Mouse (Mus musculus): ENCODE results near the gene Rpap2.

The Rpap2 gene

DNA sequence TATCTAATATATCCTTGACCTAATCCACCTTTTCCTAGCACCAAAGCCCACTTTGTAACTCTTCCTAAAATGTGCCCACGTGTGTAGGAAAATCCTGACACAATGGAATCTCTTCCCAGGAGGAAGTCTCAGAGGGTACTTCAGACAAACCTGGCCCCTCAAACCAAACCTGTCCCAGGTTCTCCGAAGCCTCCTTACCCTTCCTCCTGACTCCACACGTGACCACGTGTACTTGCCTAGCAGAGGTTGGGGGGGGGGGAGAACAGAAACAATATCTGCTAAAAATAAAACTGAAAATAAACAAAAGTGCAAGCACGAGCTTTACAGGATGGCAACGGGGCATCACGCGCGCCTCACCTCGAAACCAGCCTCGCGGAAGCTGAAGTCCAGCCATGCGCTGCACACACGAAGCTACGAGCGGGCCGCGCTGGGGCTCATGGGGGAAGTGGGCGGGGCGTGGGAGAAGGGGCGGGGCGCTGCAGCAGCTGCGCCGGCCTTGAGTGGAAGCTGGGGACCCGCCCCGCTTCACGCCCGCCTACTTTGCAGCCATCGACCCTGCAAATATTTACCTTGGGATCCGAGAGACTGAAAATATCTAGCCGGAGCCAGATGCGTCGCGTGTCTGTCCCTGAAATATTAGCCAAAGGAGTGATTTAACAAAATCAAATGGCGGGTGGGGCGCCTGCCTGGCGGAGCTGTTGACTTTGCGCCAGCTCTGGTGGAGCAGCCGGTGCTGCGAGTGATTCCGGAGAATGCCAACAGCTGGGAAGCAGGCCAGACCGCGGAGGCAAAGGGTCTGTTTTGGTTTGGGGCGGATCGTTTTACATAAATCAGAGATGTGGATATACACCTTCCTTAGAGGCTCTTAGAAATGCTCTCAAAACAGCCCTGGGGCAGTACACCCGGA, 90.7 kb downstream of the Rpap2 start:
- peak; percentile 90 for DNase-seq

DNA sequence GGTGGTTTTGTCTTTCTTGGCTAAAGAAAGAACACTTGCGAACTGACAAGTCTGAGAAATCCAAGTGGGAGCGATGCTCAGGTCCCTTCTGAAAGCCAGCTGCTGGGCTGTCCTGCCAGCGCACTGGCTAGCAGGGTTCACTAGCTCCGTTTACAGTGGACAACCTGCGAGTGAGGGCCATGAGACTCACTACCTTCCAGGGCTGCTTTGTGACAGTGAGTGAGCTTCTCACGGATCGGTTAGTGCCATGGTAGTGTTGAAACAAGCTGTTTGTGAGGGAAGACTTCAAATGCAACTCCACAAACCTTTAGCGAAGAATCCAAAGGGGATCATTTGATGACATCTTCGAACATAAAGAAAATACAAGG, 91.3 kb downstream of the Rpap2 start:
- DNase-seq = no peak

DNA sequence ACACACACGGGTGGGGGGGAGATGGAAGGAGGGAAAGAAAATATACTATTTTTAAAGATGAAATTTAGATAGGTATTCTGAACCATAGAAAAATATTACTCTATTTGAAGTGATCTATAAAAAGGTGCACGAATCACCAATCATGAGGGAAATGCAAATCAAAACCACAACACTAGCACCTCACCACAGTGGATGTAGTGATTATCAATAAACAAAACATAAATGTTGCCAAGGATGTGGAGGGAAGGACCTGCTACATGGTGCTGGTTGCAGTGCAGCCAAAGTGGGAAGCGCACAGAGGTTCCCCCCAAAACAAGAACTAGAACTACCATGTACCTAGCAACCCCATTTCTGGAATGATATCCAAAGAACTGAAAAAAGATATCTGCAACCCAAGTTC, 97.8 kb downstream of the Rpap2 start:
- no peak for DNase-seq

DNA sequence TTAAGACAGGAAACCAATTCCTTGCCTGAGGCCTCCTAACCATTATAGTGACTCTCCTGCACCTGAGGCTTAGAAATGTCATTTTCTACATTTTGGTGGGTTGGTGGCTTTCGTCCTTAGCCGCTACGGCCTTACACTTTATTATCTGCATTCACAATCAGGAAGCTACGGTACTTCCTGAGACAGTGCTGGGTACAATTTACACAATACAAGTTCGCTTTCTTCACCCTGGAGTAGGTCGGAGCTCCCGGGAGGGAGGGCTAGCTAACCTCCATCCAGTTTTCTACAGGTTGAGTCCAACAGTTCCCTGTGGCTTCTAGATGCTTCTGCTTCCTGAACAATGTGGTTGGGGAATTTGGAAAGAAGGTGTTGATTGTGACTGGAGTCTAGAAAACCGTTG, 101.7 kb downstream of the Rpap2 start:
- no peak for DNase-seq

DNA sequence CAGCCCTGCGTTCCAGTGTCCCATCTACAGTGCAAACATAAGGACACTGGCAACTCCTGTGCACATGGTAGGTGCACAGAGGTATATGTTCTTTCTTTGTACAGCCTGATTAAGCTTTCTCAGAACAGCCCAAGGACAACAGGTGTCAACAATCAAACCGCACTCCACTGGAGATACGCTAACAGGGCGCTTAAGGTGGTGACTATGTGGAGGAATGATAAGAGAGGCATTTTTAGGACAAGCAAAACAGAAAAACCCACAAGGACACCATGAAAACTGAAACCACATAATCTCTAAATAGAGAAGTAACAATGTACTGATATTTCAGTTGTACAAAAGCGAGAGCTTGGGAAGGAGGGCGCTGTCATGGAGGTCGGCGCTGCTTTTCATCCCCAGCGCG, 103.7 kb downstream of the Rpap2 start:
- no peak for DNase-seq

DNA sequence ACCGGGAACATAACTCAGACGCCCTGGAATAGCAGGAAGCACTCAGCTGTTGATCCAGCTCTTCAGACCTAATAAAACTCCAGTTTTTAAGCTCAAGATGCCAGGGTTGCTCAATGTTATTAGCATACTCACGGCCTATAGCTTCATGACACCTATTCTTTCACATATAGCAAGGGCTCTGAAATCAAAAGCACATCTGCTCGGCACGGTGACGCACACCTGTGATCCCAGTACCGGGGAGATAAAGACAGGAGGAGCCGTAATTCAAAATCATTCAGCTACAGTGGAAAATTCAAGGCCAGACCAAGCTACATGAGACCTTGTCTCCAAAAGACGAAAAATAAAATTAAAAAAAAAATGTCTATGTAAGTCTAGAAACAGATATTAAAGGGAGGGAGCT, 104.5 kb downstream of the Rpap2 start:
- no peak for DNase-seq

DNA sequence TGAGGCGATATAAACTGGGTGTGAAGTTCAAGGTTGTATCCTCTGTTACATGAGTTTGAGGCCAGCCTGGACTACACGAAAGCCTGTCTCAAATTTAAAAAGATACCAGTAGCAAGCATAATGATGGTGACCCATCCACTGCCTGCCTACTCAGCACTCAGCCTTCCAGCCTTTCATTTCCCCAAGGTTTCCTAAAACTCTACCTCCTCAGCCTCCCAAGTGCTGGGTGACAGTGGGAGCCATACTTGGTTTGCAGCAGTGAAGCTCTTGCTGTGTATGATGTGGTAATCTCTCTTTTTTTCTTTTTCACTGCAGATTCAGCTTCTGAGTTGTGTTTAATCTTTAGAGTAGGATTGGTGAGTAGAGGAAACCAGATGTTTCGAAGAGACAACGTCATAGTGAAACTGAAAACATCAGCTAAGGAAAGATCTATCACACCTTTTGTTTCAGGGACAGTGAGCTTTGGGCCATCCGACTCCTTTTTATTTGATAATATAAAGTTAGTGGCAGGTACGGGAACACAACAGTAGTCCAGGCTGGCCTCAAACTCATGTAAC, 106.1 kb downstream of the Rpap2 start:
- DNase-seq = no peak

DNA sequence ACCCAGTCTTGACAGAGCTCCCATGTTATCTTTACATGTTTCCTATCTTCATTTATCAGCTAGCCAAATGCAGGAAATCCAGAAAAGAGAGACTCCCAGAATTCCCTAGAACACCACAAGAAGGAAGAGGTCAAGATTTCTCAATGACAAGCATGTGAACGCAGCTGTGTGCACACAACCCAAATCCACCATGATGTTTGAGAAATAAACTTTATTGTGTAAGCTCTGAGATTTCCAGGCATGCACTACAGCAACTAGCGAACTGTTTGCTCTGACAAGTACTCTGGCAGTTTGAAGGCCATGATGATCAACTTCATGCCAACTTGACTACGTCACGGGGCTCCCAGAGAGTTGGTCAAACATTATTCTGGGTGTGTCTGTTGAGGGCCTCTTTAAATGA, 108.6 kb downstream of the Rpap2 start:
- no peak for DNase-seq

DNA sequence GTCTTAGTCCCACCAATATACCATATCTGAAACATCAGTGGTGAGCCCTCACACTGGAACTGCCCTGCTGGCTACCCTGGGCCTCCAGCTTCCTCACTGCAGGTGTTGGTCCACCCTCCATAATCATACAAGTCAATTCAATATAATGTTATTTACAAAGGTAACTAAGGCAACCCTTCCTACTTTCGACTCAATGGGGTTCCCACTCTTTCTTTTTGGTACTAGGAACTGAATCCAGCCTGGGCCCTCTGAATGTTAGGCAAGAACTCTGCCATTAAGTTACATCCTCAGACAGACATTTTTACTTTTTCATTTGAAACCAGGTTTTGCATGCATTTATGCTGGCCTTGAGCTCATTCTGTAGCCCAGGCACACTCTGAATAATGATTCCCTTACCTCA, 109.1 kb downstream of the Rpap2 start:
- DNase-seq = no peak

DNA sequence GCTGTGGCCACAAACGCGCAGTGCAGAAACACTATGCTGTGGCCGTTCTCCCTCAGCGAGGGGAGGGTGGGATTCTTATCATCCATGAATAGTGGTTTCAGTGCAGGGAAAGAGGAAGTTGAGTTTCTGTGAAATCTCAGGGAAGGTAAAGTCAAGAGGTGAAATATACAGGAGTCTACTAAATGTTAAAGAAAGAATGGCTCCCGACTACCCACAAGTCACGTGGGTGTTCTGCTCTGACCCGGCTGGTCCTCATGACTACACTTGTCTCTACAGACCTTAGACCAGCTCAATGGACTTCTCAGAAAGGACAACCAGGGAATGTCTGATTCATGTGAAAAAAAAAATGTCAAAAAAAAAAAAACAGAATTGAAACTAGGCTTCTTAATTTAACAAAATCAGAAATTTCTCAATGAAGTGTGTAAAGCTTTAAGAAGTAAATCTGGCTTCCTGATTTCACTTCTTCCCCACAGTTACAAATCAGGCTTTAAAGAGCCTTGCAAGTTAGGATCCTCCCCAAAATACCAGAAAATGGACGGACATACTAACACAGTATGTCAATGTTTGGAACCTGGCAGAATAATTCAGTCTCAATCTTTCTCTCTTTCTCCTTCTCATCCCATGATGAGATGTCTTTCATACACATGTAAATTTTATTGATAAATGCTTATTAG, 111.1 kb downstream of the Rpap2 start:
- DNase-seq = no peak
